Mouse (Mus musculus) intestine, embryonic 16.5 days (tissue): ENCODE data around the gene Ost4. TPM values are rescaled to one million over a fixed set of nuclear protein-coding genes. Genes with fewer than 3 reads are reported as not detected.

Source experiments
- ATAC-seq: fragments of 200-750 bp; cut with Nextera tagmentation; 2 replicates; pipeline ENCODE4 v1.8.0; 2017; ENCODE audit warnings: moderate TSS enrichment, moderate library complexity
- H3K27ac ChIP-seq: fragments of 300-500 bp; sonication (generic); 2 replicates; pipeline ENCODE4 v1.5.1; 2014; ENCODE audit warnings: mild to moderate bottlenecking, low read length
- H3K27me3 ChIP-seq: fragments of 300-500 bp; sonication (generic); replicated peaks from 2 replicates; pipeline ENCODE4 v1.6.1; 2014; ENCODE audit warnings: low read length, control low read depth, mixed read lengths; ENCODE audit not compliant: control insufficient read depth, insufficient read depth
- H3K36me3 ChIP-seq: fragments of 300-500 bp; sonication (generic); 2 replicates; pipeline ENCODE4 v1.6.1; 2014; ENCODE audit warnings: low read length, control low read depth; ENCODE audit not compliant: control insufficient read depth, insufficient read depth
- H3K4me1 ChIP-seq: fragments of 300-500 bp; sonication (generic); 2 replicates; pipeline ENCODE4 v1.6.1; 2014; ENCODE audit warnings: low read length, control low read depth, mixed read lengths; ENCODE audit not compliant: control insufficient read depth, insufficient read depth
- H3K4me2 ChIP-seq: fragments of 300-500 bp; sonication (generic); 2 replicates; pipeline ENCODE4 v1.6.1; 2014; ENCODE audit warnings: low read depth, low read length, control low read depth
- H3K4me3 ChIP-seq: fragments of 300-500 bp; sonication (generic); 2 replicates; pipeline ENCODE4 v1.5.1; 2014; ENCODE audit warnings: mild to moderate bottlenecking, low read length
- H3K9ac ChIP-seq: fragments of 300-500 bp; sonication (generic); 2 replicates; pipeline ENCODE4 v1.6.1; 2014; ENCODE audit warnings: low read depth, low read length
- H3K9me3 ChIP-seq: fragments of 300-500 bp; sonication (generic); 2 replicates; pipeline ENCODE4 v1.6.1; 2016; ENCODE audit warnings: low read length, control low read depth; ENCODE audit not compliant: control insufficient read depth
- WGBS: fragments of 180-500 bp; shearing (Covaris S2); extraction: QIAGEN DNeasy Blood & Tissue Kit; methylation state at CpG from one replicate; pipeline ENCODE4 v1.1.7; 2014; 5-methylcytosine and 5-hydroxymethylcytosine counted together
- polyA plus RNA-seq: library from polyadenylated mRNA; unstranded; fragments of >200 nt; fragmentation: Nextera tagmentation; extraction: Ambion mirVana; gene quantifications from 2 replicates; pipeline ENCODE4 v1.2.1, GENCODE M21; 2015

Ost4 gene
- polyA plus RNA-seq, 1 experiment from 2014 or later: 477 TPM

- H3K9me3 ChIP-seq: no peaks in the 10 kb centered on the region
- H3K36me3 ChIP-seq: peaks cover 9% of the 10 kb centered on the region; the same call in 1 of the 2 replicates
- peak overlapping the region; percentile 94 for H3K27ac ChIP-seq
- WGBS: 62% methylated on average over 5 of the region's 5 CpGs
- peak; percentile 62 for ATAC-seq
- H3K9ac ChIP-seq: peak overlapping the region; percentile 79
- peaks cover 20% of the 10 kb centered on the region for H3K4me1 ChIP-seq
- no peak overlapping the region for H3K4me3 ChIP-seq
- H3K27me3 ChIP-seq: no peaks in the 10 kb centered on the region
- peak overlapping the region; percentile 94 for H3K4me2 ChIP-seq
Measured at GRCm38 (mm10) chr5:30948620-30949019, 41.0 kb upstream of the Ost4 start.

GRCm38 (mm10) chr5:30944956-30945781, 37.6 kb upstream of the Ost4 start, which contains the start of gene Cgref1:
Gene Cgref1, minus strand, starts transcription at chr5:30945591.
- Histone ChIP-seq H3K27me3 (no peaks in the 10 kb centered on the region), H3K27ac (peak within 1 kb of the TSS; percentile 82), H3K9ac (peak within 1 kb of the TSS; percentile 76), H3K4me1 (peaks cover 16% of the 10 kb centered on the region), H3K4me3 (peak within 1 kb of the TSS; percentile 55), H3K4me2 (peak within 1 kb of the TSS; percentile 90), H3K9me3 (no peaks in the 10 kb centered on the region), H3K36me3 (no peaks in the 10 kb centered on the region)
- WGBS: 6% methylated on average over 44 of the region's 44 CpGs
- peak; percentile 77 for ATAC-seq

- Histone ChIP-seq H3K9me3 (no peaks in the 10 kb centered on the region), H3K4me2 (peak overlapping the region; percentile 90), H3K27ac (no peak overlapping the region), H3K9ac (peak overlapping the region; percentile 76; the same call in 1 of the 2 replicates), H3K27me3 (no peaks in the 10 kb centered on the region), H3K4me1 (peaks cover 16% of the 10 kb centered on the region), H3K4me3 (peak overlapping the region; percentile 55), H3K36me3 (no peaks in the 10 kb centered on the region)
- 89% methylated on average over 6 of the region's 6 CpGs for WGBS
- no peak for ATAC-seq
Measured at GRCm38 (mm10) chr5:30944344-30944743, 36.8 kb upstream of the Ost4 start.

- H3K36me3 ChIP-seq: no peaks in the 10 kb centered on the region
- no peaks in the 10 kb centered on the region for H3K9me3 ChIP-seq
- no peaks in the 10 kb centered on the region for H3K27me3 ChIP-seq
- H3K4me2 ChIP-seq: no peak overlapping the region
- WGBS: 92% methylated on average over 2 of the region's 2 CpGs
- no peak overlapping the region for H3K9ac ChIP-seq
- peaks cover 10% of the 10 kb centered on the region for H3K4me1 ChIP-seq
- no peak for ATAC-seq
- H3K27ac ChIP-seq: no peak overlapping the region
- H3K4me3 ChIP-seq: no peak overlapping the region
Measured at GRCm38 (mm10) chr5:30943004-30943403, 35.4 kb upstream of the Ost4 start.

GRCm38 (mm10) chr5:30934725-30935461, 27.3 kb upstream of the Ost4 start:
- Histone ChIP-seq H3K27me3 (no peaks in the 10 kb centered on the region), H3K9ac (no peak overlapping the region), H3K4me1 (no peaks in the 10 kb centered on the region), H3K36me3 (no peaks in the 10 kb centered on the region), H3K27ac (no peak overlapping the region), H3K9me3 (no peaks in the 10 kb centered on the region), H3K4me3 (no peak overlapping the region), H3K4me2 (no peak overlapping the region)
- 89% methylated on average over 5 of the region's 5 CpGs for WGBS
- no peak for ATAC-seq

- no peaks in the 10 kb centered on the region for H3K27me3 ChIP-seq
- no peaks in the 10 kb centered on the region for H3K36me3 ChIP-seq
- no peaks in the 10 kb centered on the region for H3K9me3 ChIP-seq
- no peaks in the 10 kb centered on the region for H3K4me1 ChIP-seq
- 71% methylated on average over 5 of the region's 5 CpGs for WGBS
- H3K4me2 ChIP-seq: no peak overlapping the region
- no peak overlapping the region for H3K27ac ChIP-seq
- H3K9ac ChIP-seq: no peak overlapping the region
- H3K4me3 ChIP-seq: no peak overlapping the region
- no peak for ATAC-seq
Measured at GRCm38 (mm10) chr5:30933705-30934104, 26.1 kb upstream of the Ost4 start.

- H3K27me3 ChIP-seq: no peaks in the 10 kb centered on the region
- no peaks in the 10 kb centered on the region for H3K9me3 ChIP-seq
- no peak overlapping the region for H3K27ac ChIP-seq
- WGBS: 90% methylated on average over 4 of the region's 4 CpGs
- H3K36me3 ChIP-seq: no peaks in the 10 kb centered on the region
- H3K4me3 ChIP-seq: no peak overlapping the region
- no peaks in the 10 kb centered on the region for H3K4me1 ChIP-seq
- ATAC-seq: no peak
- no peak overlapping the region for H3K9ac ChIP-seq
- H3K4me2 ChIP-seq: no peak overlapping the region
Measured at GRCm38 (mm10) chr5:30931378-30931777, 23.8 kb upstream of the Ost4 start.

- Histone ChIP-seq H3K27ac (no peak overlapping the region), H3K4me3 (no peak overlapping the region), H3K9me3 (no peaks in the 10 kb centered on the region), H3K4me1 (no peaks in the 10 kb centered on the region), H3K9ac (no peak overlapping the region), H3K4me2 (no peak overlapping the region), H3K36me3 (no peaks in the 10 kb centered on the region), H3K27me3 (no peaks in the 10 kb centered on the region)
- ATAC-seq: no peak
- 81% methylated on average over 6 of the region's 6 CpGs for WGBS
Measured at GRCm38 (mm10) chr5:30930846-30931245, 23.3 kb upstream of the Ost4 start.

GRCm38 (mm10) chr5:30930121-30930520, 22.5 kb upstream of the Ost4 start:
- WGBS: 43% methylated on average over 4 of the region's 4 CpGs
- Histone ChIP-seq H3K27me3 (no peaks in the 10 kb centered on the region), H3K9ac (no peak overlapping the region), H3K4me1 (peaks cover 3% of the 10 kb centered on the region; the same call in 1 of the 2 replicates), H3K4me2 (no peak overlapping the region), H3K9me3 (no peaks in the 10 kb centered on the region), H3K27ac (no peak overlapping the region), H3K36me3 (no peaks in the 10 kb centered on the region), H3K4me3 (no peak overlapping the region)
- ATAC-seq: peak; percentile 36; the same call in 1 of the 2 replicates
